Mouse (Mus musculus) ES-Bruce4 (cell line): ENCODE measurements around the gene Plppr3.
A peak's percentile ranks its signal among the peaks of the same experiment; 100 is the strongest.

ENCODE experiments used
- CTCF ChIP-seq: IDR thresholded peaks from one replicate; pipeline ENCODE4 v1.8.1; 2011; ENCODE audit warnings: low read depth, low read length
- POLR2A ChIP-seq: IDR thresholded peaks from one replicate; pipeline ENCODE4 v1.8.1; 2011; ENCODE audit warnings: low read length; ENCODE audit not compliant: insufficient read depth

DNA sequence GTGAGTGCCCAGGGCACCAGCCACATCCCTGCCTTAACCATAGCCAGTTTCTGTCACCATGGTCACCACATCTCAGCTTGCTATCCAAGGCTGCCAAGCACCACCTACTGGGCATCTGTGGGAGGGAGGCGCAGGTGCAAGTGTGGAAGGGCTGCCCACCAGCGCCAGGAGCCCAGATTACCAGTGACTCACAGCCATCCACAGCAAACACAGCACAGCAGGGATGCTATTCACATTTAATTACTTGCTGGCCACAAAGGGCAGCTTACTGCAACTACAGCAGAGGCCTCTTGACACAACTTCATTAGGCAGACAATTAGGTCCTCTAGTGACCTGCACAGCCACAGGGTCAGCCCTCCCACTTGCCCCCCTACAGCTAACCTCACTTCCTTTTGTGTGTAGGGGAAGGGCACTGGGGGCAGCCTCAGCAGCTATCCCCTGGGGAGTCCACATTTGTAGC, 26.5 kb upstream of the Plppr3 start:
- TF ChIP-seq CTCF (peak; percentile 18), POLR2A (no peak)
